Mouse (Mus musculus): ENCODE data around the gene Hoxb7.
A peak's percentile ranks its signal among the peaks of the same experiment; 100 is the strongest.

Hoxb7 gene

DNA sequence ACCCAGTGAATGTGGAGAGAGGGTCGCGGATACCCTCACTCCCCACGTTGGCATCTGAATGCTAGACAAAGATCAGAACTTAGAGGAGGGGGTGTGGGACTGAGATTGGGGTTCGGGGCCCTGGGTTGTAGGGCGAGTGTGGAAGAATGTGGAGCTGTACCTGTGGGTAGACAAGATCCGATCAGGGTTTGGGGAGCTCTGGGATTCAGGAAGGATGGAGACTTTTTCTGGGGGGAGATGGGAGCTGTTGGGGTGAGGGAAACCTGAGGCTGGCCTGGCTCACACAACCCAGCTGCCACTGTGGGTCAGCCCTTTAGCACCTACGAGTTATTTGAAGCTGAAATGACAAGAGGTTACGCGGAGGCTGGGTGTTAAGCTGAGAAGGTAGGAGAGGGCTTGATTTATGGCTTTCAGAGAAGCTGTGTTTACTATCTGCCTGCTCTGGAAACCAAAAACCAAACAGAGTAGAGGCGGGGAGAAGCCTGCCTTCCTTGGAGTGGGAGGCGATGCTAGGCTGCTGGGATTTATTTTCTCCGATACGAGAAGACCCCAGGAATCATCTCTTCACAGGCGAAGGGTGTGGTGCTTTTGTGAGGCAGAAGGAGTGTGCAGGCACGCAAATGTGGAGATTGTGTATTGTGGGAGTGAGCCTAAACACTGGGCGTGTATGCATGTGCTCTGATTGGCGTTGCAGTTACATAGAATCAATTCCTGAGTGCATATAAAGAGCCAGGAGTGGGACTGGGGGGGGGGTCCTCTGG, 47.0 kb downstream of the Hoxb7 start:
- DNase-seq (ENCODE audit: extremely low spot score, low spot score): no peak

- no peak for DNase-seq (ENCODE audit: extremely low spot score, low spot score)
Observed at GRCm38 (mm10) chr11:96334002-96334364, 47.6 kb downstream of the Hoxb7 start.

DNA sequence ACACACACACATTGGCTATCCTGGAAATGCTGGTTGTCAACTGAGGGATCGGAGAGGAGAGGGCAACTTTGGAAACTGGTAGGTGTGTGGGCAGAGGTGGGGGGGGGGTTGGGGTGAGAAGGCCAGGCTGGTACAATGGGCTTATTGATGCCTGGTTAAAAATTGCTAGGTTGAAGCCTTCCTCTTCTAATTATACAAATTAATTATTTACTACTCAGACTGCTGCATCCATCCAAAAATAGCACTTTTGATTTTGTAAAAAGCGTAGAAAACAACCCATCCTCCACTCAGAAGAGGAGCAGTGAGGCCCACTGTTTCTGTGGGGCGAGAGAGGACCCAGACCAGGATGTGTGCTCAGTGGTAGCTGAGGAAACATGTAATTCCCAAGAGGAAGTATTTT, 48.6 kb downstream of the Hoxb7 start:
- no peak for DNase-seq (ENCODE audit: extremely low spot score, low spot score)

DNA sequence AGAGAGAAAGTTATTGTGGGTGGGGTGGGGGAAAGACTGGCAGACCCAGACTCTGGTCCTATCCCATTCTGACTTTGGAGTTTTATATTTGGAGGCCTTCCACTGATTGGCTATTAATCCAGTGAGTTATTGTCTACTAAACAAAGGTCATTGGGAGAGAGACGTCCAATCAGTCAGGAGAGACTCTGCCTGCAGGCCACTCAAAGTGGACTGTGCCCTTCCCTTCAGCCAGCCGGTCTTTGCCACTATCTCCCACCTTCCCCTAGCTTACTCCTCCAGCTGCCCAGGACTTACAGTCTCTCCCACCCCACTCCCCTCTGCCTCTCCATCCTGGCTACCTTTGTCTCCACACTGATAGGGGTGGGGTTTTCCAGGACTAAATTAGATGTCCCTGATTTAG, 50.2 kb downstream of the Hoxb7 start:
- DNase-seq (ENCODE audit: extremely low spot score, low spot score): peak; percentile 47

- DNase-seq (ENCODE audit: extremely low spot score, low spot score): no peak
Observed at GRCm38 (mm10) chr11:96337026-96337425, 50.6 kb downstream of the Hoxb7 start.

DNA sequence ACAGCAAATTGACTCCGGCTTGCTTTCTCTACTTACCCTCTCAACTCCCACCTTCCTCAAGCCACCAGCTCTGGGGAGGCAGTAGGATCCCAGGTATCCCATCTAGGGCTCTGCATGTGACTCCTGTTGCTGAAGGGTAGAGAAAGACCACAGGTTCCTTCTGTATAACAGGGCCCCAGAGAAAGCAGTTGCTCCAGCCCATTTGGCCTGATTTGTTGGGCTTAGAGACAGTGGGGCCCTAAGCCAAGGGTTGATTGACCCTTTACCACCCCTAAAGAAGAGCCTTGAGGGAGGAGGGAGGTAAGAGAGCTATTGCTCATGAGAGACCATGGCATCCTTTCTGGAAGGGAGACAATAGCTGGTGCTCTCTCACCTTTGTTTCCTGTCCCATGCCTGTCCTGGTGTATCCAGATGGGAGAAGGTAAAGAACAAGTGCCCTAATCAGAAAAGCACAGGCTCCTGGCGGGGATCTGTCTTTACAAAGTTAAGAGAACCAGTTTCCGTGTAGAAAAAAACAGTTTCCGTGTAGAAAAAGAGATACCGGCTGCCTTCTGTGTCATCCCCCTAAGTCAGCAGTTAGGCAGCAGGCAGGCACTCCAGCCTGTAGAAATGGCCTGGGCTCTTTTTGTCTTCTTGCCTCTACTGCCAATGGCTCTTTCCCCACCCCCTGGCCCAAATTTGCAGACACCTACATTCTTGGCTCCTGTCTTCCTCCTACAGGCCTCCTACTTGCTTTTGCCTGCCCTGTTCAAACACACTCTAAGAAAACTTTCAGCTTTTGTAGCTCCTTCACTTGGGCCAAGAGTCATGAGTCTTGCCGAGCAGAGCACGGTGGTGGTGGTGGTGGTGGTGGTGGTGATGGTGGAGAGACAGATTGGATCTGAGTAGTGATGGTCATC, 52.8 kb downstream of the Hoxb7 start:
- DNase-seq (ENCODE audit: extremely low spot score, low spot score): peak; percentile 61

Data from neural tube, embryonic 10.5 days (tissue).